Mouse (Mus musculus): ENCODE results near the gene Cyp4f18.
"Not testable (repeated sequence)": the region's sequence is repeated elsewhere in the genome, so short reads cannot be mapped to it uniquely, and the experiment has no call there.

The Cyp4f18 gene

GRCm38 (mm10) chr8:71981032-71981431 lies 28.4 kb downstream of the Cyp4f18 start:
- no peak for DNase-seq (ENCODE audit: low read depth, low spot score)

DNA sequence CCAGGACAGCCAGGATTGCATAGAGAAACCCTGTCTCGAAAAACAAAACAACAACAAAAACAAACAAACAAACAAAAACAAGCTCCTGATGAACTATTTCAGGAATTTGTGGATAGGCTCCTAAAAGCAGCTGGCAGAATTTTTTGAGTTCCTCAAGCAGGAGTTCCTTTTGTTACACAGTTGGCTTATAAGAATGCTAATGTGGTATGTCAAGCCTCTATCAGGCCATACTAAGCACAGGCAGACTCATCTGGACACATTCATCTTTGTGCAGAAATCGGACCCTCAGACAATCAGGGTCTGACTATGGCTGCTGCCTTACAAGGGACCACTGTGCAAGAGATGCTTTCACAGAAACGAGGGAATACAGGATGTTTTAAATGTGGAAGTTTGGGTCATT lies 35.2 kb downstream of the Cyp4f18 start:
- DNase-seq (ENCODE audit: low read depth, low spot score) = no peak

DNA sequence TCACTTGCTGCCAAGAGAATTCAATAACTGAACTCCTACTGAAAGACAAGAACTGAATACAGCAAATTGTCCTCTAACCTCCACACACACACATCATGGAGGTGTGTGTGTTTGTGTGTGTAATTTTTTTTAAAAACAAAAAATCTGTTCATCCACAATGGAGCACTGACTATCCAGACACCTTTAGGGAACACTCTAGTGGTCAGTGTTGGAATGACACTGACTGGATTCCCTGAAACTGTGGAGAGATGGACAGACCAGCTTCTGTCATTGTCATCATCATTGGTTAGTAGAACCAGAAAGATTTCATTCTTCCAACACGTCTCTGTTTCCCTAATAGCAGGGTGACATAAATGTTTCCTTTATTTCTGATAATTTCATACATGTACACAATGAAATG lies 37.5 kb downstream of the Cyp4f18 start:
- peak; percentile 73 for DNase-seq (ENCODE audit: low read depth, low spot score)

DNA sequence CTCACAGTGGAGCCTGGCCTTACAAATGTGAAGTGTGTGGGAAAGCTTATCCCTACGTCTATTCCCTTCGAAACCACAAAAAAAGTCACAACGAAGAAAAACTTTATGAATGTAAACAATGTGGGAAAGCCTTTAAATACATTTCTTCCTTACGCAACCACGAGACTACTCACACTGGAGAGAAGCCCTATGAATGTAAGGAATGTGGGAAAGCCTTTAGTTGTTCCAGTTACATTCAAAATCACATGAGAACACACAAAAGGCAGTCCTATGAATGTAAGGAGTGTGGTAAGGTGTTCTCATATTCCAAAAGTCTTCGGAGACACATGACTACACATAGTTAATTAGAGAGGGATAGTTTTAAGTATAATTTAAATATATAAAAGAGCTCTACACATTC lies 40.8 kb downstream of the Cyp4f18 start:
- peak; percentile 43 for DNase-seq (ENCODE audit: low read depth, low spot score)

DNA sequence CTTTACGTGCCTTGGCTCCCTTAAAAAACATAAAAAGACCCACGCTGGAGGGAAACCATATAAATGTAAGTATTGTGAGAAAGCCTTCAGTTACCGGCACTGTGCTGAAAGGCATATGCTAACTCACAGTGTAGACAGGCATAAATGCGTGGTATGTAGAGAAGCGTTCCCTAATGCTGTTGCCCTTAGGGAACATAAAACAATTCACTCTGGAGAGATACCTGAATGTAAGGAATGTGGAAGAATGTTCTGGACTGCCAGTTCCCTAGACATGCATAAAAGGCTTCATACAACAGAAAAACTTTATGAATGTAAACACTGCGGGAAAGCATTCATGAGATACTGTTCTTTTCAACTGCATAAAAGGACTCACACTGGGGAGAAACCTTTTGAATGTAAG lies 41.3 kb downstream of the Cyp4f18 start:
- no peak for DNase-seq (ENCODE audit: low read depth, low spot score)

- no peak for DNase-seq (ENCODE audit: low read depth, low spot score)
These were observed 42.2 kb downstream of the Cyp4f18 start for GRCm38 (mm10) chr8:71967261-71967660.

DNA sequence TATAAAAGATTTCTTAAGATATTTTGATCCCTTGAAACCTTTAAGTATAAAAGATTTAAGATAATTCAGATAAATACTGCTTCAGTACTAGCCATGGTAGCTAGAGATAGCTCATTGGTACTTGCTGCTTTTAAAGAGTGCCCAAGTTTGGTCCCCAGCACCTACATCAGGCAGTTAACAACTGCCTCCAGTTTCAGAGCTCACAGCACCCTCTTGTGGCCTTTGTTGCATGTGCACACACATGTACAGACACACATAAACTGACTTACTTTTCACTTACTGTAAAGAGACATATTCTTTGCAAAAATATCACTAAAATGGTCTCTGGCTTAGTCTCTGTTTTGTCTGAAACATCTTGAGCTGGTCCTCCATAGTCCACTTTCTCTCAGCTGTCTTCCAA lies 43.0 kb downstream of the Cyp4f18 start:
- no peak for DNase-seq (ENCODE audit: low read depth, low spot score)

- no peak for DNase-seq (ENCODE audit: low read depth, low spot score)
These were observed 44.3 kb downstream of the Cyp4f18 start for GRCm38 (mm10) chr8:71965166-71965565.

- DNase-seq (ENCODE audit: low read depth, low spot score) = no peak
These were observed 45.4 kb downstream of the Cyp4f18 start for GRCm38 (mm10) chr8:71964051-71964450.

DNA sequence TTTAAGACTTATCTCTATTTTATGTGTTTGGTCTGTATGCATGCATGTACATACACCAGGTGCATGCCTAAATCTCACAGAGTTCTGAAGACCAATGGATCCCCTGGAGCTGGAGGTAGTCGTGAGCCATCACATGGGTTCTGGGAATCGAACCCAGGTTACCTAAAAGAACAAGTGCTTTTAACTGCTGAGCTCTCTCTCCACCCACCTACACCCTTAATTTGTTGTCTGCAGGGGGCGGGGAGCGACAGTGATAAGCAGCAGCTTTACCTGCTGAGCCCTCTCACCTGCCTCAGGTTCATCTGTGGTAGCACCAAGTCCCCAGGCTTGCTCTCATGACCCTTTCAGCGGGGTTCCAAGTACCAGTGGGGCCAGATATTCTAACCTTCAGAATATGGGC lies 47.6 kb downstream of the Cyp4f18 start:
- DNase-seq (ENCODE audit: low read depth, low spot score) = no peak

DNA sequence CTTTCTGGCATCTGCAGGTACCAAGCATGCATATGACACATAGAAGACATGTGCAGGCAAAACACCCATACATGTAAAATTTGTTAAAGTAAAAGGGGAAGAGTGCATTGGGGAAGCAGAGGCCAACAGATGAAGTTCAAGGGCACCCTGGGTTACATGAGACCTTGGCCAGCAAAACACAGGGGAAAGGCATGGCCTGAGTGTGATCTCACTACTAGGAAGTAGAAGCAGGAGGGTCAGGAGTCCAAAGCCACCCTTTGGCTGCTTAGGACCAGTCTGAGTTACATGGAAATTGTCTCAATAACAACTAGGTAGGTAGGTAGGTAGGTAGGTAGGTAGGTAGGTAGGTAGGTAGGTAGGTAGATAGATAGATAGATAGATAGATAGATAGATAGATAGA lies 48.9 kb downstream of the Cyp4f18 start:
- no peak for DNase-seq (ENCODE audit: low read depth, low spot score)

- no peak for DNase-seq (ENCODE audit: low read depth, low spot score)
These were observed 54.8 kb downstream of the Cyp4f18 start for GRCm38 (mm10) chr8:71954666-71955065.

DNA sequence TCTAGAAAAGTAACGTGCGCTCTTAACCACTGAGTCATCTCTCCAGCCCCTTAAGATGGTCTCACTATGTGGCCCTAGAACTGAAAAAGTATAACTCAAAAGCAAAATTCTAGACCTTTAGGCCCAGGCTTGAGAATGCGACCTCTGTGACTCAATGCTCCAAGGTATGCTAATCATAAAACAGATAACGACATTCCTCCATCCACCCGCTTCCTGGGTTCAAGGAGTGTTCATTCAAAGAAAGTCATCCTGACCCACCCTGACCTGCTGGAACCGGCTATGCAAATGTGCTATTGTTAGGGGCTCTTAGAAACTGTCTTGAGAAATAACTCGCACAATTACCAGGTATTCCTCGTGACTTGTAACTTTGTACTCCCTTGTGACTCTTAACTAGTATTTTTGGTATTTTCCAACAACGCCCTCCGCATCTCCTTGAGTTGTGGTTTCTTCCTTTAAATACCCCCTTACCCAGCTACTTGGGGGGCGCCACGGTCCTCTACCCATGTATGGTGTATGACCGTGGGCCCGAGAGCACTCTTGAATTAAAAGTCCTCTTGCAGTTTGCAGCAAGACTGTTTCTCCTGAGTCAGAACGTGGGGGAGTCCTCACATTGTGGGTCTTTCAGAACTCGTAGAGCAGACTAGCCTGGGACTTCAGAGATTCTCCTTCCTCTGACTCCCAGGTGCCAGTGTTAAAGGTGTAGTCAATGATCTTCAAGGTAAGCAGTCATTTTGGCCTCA lies 56.3 kb downstream of the Cyp4f18 start:
- not testable (repeated sequence) for DNase-seq (ENCODE audit: low read depth, low spot score)

GRCm38 (mm10) chr8:71952489-71952888 lies 56.9 kb downstream of the Cyp4f18 start:
- DNase-seq (ENCODE audit: low read depth, low spot score) = no peak

- DNase-seq (ENCODE audit: low read depth, low spot score) = peak; percentile 28
These were observed 57.8 kb downstream of the Cyp4f18 start for GRCm38 (mm10) chr8:71951436-71952161.

DNA sequence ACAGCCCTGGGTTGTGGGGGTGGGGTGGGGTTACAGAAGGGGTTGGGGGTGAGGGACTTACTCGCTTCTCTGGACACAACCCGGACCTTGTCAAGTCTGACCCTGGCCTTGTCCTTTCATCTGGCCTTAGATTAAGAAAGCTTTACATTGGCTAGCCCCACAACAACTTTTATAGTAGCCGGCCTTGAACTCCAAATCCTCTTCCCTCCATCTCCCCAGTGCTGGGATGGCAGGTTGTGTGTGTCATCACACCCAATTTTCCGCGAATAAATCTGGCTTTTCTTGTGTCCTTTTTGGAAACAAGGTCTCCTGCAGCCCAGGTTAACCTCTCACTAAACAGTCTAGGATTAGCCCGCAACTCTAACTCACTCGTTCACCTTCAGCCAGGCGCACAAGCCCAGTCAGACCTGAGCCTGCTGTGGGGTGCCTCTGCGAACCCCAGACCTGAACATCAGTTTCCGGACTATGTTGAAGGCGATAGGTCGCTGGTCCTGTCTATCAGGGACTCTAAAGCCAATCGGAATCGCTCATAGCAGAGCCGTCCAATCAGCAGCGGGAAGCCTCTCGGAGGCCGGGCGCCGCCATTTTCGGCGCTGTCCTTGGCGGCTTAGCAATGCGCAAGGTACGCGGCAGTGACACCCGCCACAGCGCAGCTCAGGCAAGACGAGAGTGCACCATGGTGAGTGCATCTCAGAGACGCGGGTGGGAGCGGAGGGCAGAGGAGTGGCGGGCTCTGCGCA lies 58.8 kb downstream of the Cyp4f18 start, which contains the start of gene Zfp961:
Gene Zfp961 (plus strand): TSS at position 557 of the 740 bp plus-strand sequence.
- DNase-seq (ENCODE audit: low read depth, low spot score) = peak; percentile 98

- DNase-seq (ENCODE audit: low read depth, low spot score) = no peak
These were observed 60.8 kb downstream of the Cyp4f18 start for GRCm38 (mm10) chr8:71948624-71949023.

GRCm38 (mm10) chr8:71941776-71942175 lies 67.7 kb downstream of the Cyp4f18 start:
- peak; percentile 74 for DNase-seq (ENCODE audit: low read depth, low spot score)

- DNase-seq (ENCODE audit: low read depth, low spot score) = no peak
These were observed 68.9 kb downstream of the Cyp4f18 start for GRCm38 (mm10) chr8:71940293-71941208.

Data from 3T3-L1 (cell line).